Mouse (Mus musculus): ENCODE results near the gene Tmem8. TPM values are rescaled to one million over a fixed set of nuclear protein-coding genes. Genes with fewer than 3 reads are reported as not detected.
A peak's percentile ranks its signal among the peaks of the same experiment; 100 is the strongest.

Tmem8 gene
- total and polyA plus RNA-seq, 2 experiments from 2014 or later, result 3.5 to 9.0 TPM

DNA sequence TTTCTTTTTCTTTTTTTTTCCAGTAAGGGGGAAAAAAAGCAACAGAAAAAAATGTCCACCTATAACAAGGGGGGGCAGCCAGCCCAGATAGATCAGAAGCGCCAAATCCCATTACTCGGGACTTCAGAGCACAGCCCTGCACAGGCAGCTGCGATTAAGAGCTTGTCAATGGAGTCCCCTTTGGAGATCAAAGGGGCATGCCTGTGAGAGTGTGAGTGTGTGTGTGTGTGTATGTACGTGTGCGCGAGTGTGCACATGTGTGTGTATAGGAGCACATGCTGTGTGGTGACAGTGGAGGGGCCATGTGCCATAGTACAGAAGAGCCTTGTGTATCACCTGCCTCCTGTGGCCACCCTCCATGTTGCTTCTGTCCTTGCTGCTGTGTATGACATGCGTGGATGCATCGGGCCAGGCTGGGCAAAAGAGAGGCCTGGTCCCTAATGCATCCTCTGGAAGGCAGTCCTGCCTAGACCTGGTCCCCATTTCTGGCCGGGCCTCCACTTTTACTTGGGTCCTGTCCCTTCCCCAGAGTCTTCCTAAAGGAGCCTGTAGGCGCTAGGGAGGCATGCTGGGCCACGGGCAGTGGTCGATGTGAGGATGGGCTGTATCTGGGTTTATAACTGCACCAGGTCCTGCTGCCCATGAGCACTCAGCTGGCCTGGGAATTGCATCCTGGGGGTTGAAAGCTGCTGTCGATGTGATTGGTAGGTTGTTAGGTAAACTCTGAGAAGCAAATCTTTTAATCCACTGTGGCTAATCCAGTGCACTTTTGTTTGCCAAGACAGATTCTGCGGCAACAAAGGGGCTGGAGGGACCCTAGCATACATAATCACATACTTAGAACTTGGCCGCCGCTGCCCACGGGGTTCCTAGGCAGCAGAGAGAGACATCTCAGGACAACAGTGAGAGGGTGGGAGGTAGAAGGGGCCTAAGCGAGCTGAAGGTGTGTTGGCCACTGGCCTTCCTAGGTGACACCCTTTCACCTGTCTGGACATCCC lies 19.1 kb downstream of the Tmem8 start:
- H3K9ac ChIP-seq (replicated peaks; ENCODE audit: low read length, poor library complexity, severe bottlenecking), result peak overlapping the region; percentile 64
- no peaks in the 10 kb centered on the region for H3K9me3 ChIP-seq (ENCODE audit: low read length)
- peak overlapping the region; percentile 45 for H3K4me3 ChIP-seq (ENCODE audit: low read depth, low read length)
- peak; percentile 12; the same call in 1 of the 2 replicates for TF ChIP-seq CTCF (IDR thresholded peaks at IDR 0.05)
- peak overlapping the region; percentile 59 for H3K4me2 ChIP-seq (ENCODE audit: low read depth, low read length, poor library complexity, severe bottlenecking)
- H3K27ac ChIP-seq (ENCODE audit: low read depth, low read length), result peak overlapping the region; percentile 70
- peaks cover 24% of the 10 kb centered on the region for H3K36me3 ChIP-seq (ENCODE audit: insufficient read depth, low read length)
- ATAC-seq (ENCODE audit: low FRiP score) (peak; percentile 42; the same call in 1 of the 2 replicates), DNase-seq (ENCODE audit: low spot score) (peak; percentile 25)
- peaks cover 4% of the 10 kb centered on the region; the same call in 1 of the 2 replicates for H3K4me1 ChIP-seq (ENCODE audit: insufficient read depth, low read length)
- 22% methylated on average over 18 of the region's 18 CpGs for WGBS
- no peaks in the 10 kb centered on the region for H3K27me3 ChIP-seq (ENCODE audit: insufficient read depth, low read length)

DNA sequence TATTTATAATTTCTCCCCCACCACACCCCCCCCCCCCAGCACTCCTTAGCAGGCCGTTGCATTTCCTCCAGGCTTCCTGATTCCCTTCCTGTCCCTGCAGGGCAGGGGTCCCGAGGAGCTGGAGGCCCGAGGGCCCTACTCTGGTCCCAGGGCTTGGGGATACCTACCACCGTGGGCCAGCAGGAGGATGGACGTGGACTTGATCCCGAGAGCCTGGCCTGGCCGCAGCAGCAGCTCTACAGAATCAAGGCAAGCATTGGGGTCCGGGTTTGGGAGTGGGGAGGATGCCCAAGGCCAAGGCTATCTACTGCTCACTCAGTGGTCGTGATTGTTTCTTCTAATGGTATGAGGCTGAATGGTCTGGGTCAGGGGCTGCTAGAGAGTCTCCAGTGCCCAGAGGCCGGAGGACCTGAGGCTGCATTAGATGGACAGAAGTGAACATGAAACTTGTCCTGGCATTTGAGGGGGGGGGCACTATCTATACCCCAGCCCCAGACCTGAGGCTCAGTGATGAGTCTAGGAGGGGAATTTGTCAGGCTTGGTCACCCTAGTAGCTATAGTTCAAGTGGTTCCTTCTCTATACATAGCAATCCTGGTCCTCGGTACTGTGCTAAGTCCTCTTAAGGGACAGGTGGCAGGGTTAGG lies 24.1 kb downstream of the Tmem8 start:
- Histone ChIP-seq H3K4me2 (ENCODE audit: low read depth, low read length, poor library complexity, severe bottlenecking) (no peak overlapping the region), H3K36me3 (ENCODE audit: insufficient read depth, low read length) (no peaks in the 10 kb centered on the region; the same call in 1 of the 2 replicates), H3K9ac (replicated peaks; ENCODE audit: low read length, poor library complexity, severe bottlenecking) (peak overlapping the region; percentile 24; the same call in 1 of the 2 replicates), H3K27me3 (ENCODE audit: insufficient read depth, low read length) (no peaks in the 10 kb centered on the region), H3K4me1 (ENCODE audit: insufficient read depth, low read length) (peaks cover 13% of the 10 kb centered on the region), H3K27ac (ENCODE audit: low read depth, low read length) (no peak overlapping the region), H3K9me3 (ENCODE audit: low read length) (no peaks in the 10 kb centered on the region), H3K4me3 (ENCODE audit: low read depth, low read length) (no peak overlapping the region)
- ATAC-seq (ENCODE audit: low FRiP score) (no peak), DNase-seq (ENCODE audit: low spot score) (no peak)
- 83% methylated on average over 11 of the region's 11 CpGs for WGBS
- no peak for TF ChIP-seq CTCF (IDR thresholded peaks at IDR 0.05)

DNA sequence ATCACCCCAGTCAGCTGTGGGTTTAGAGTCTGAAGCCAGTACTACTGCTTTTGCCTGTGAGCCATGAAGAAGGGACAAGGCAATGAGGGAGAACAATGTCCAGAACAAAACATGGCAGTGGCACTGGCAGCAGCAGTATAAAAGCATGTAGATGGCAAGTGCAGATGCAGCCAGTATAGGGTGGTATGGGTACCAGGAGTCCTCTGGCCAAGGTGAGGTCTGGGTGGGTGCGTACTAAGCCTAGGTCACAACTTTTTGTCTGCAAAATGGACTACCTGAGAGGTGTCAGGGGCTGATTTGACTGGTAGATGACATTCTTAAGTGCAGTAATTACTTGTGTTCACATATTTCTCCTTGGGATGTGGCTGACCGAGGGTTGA lies 24.6 kb downstream of the Tmem8 start:
- H3K9ac ChIP-seq (replicated peaks; ENCODE audit: low read length, poor library complexity, severe bottlenecking), result 0 out of 2 replicates have a peak overlapping the region, but pooled peaks have one; percentile 24
- H3K4me1 ChIP-seq (ENCODE audit: insufficient read depth, low read length), result peaks cover 11% of the 10 kb centered on the region
- ATAC-seq (ENCODE audit: low FRiP score) (no peak), DNase-seq (ENCODE audit: low spot score) (no peak)
- H3K9me3 ChIP-seq (ENCODE audit: low read length), result no peaks in the 10 kb centered on the region
- TF ChIP-seq CTCF (IDR thresholded peaks at IDR 0.05), result no peak
- no peaks in the 10 kb centered on the region; the same call in 1 of the 2 replicates for H3K36me3 ChIP-seq (ENCODE audit: insufficient read depth, low read length)
- H3K4me3 ChIP-seq (ENCODE audit: low read depth, low read length), result peak overlapping the region; percentile 88
- WGBS, result 76% methylated on average over 2 of the region's 2 CpGs
- H3K27ac ChIP-seq (ENCODE audit: low read depth, low read length), result peak overlapping the region; percentile 89; the same call in 1 of the 2 replicates
- no peaks in the 10 kb centered on the region for H3K27me3 ChIP-seq (ENCODE audit: insufficient read depth, low read length)
- H3K4me2 ChIP-seq (ENCODE audit: low read depth, low read length, poor library complexity, severe bottlenecking), result peak overlapping the region; percentile 80

DNA sequence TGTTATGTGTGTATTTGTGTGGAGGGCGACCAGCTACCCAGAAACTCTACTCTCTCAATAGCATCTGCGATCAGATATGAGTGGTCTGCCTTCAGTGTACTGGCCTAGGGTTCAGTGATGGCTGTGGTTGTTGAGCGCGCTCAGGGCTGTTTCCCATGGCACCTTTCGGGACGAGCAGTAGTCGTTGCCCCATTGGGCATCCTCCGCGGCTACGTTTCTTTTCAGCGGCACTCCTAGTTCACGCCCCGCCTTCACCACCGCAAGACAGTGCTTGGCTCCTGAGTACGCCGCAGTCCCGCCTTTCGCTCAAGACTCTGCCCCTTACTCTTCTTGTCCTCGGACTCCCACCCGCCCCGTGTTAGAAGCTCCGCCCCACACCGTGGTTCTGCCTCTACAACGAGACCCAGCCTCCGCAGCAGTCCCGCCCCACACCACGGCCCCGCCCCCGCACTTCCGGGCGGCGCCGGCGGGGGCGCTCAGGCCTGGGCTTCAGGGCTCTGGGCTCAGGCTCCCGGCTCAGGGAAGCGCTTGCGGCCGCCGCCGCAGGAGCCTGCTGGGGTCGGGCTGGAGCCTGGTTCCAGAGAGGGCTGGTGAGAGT lies 25.2 kb downstream of the Tmem8 start, which contains the start of gene Axin1:
TSS of gene Axin1 (plus strand) at position 450 of the 598 bp plus-strand sequence.
- Histone ChIP-seq H3K27ac (ENCODE audit: low read depth, low read length) (peak within 1 kb of the TSS; percentile 89), H3K9me3 (ENCODE audit: low read length) (no peaks in the 10 kb centered on the region), H3K4me2 (ENCODE audit: low read depth, low read length, poor library complexity, severe bottlenecking) (peak within 1 kb of the TSS; percentile 80), H3K9ac (replicated peaks; ENCODE audit: low read length, poor library complexity, severe bottlenecking) (peak within 1 kb of the TSS; percentile 91), H3K27me3 (ENCODE audit: insufficient read depth, low read length) (no peaks in the 10 kb centered on the region), H3K4me1 (ENCODE audit: insufficient read depth, low read length) (peaks cover 10% of the 10 kb centered on the region; the same call in 1 of the 2 replicates), H3K36me3 (ENCODE audit: insufficient read depth, low read length) (peaks cover 4% of the 10 kb centered on the region), H3K4me3 (ENCODE audit: low read depth, low read length) (peak within 1 kb of the TSS; percentile 88)
- ATAC-seq (ENCODE audit: low FRiP score) (peak; percentile 96), DNase-seq (ENCODE audit: low spot score) (peak; percentile 97)
- 1% methylated on average over 39 of the region's 42 CpGs for WGBS
- TF ChIP-seq CTCF (IDR thresholded peaks at IDR 0.05), result peak; percentile 72

DNA sequence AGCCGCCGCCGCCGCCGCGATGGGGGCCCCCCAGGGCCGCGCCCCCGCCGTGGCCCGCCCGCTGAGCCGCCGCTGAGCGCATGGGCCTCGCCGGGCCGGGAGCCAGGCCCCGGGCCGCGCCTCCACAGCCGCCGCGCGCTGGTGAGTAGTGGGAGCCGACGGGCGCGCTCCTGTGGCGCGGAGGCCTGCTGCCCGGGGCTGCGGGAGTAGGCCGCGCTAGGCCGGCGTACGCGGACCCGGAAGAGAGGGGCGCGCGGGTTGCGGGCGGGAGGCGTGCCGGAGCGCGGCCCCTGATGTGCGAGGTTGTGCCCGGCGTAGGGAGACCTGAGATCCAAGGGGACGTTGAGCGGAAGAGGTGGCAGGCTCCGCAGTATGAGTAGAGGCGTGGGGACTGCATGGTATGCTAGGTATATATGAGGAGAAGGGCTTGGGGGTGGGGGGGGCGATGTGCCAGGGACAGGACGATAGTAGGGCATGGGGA lies 25.8 kb downstream of the Tmem8 start:
- ATAC-seq (ENCODE audit: low FRiP score), result peak; percentile 72
- peak; percentile 57 for DNase-seq (ENCODE audit: low spot score)

More for the DNA sequence above, 25.8 kb downstream of the Tmem8 start:
- peak overlapping the region; percentile 88 for H3K4me3 ChIP-seq (ENCODE audit: low read depth, low read length)
- H3K27me3 ChIP-seq (ENCODE audit: insufficient read depth, low read length), result no peaks in the 10 kb centered on the region
- H3K36me3 ChIP-seq (ENCODE audit: insufficient read depth, low read length), result peaks cover 6% of the 10 kb centered on the region
- WGBS, result under 1% methylated on average over 54 of the region's 58 CpGs
- H3K4me2 ChIP-seq (ENCODE audit: low read depth, low read length, poor library complexity, severe bottlenecking), result peak overlapping the region; percentile 80
- H3K27ac ChIP-seq (ENCODE audit: low read depth, low read length), result peak overlapping the region; percentile 89
- peaks cover 10% of the 10 kb centered on the region; the same call in 1 of the 2 replicates for H3K4me1 ChIP-seq (ENCODE audit: insufficient read depth, low read length)
- H3K9ac ChIP-seq (replicated peaks; ENCODE audit: low read length, poor library complexity, severe bottlenecking), result peak overlapping the region; percentile 91
- no peak for TF ChIP-seq CTCF (IDR thresholded peaks at IDR 0.05)
- no peaks in the 10 kb centered on the region for H3K9me3 ChIP-seq (ENCODE audit: low read length)
